Mouse (Mus musculus) forelimb bud, embryonic 11.5 days (tissue): ENCODE results near the gene Zfp444.
A peak's percentile ranks its signal among the peaks of the same experiment; 100 is the strongest.

Experiments
- DNase-seq: peaks from one replicate; pipeline ENCODE4 v3.0.0-alpha.2; 2012; ENCODE audit warnings: low read depth, low spot score

Zfp444 gene

DNA sequence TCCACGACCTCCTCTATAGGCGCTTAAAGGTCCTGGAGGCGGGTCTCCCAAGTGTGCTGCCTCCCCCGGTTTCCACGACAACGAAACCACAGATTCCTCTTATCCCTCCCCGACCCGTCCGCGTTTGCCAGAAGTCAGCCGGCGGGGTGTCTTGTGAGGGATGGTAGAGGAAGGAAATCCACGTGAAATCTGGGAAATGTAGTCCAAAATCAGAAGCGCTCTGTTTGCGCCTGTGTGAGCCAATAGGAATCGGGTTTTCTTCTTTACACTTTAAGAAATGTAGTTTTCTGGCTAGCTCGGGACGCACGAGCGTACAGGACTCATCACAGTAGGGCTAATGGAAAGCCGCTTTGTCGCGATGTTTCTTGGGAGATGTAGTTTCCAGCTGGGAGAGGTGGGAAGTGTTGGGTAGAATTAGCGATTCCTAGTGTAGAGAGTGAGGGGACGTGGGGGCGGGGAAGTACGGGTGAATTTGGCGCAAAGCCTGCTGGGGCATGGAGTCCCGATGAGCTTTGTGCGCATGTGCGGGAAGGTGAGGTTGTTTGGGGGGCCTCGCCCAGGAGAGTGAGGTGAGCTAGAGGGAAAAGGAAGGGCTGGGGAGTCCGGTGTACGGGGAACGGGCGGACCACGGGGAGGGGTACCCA lies at the start of gene Zfp444:
Gene Zfp444, plus strand, starts transcription at position 221 of the 644 bp plus-strand sequence.
- DNase-seq: peak; percentile 99

DNA sequence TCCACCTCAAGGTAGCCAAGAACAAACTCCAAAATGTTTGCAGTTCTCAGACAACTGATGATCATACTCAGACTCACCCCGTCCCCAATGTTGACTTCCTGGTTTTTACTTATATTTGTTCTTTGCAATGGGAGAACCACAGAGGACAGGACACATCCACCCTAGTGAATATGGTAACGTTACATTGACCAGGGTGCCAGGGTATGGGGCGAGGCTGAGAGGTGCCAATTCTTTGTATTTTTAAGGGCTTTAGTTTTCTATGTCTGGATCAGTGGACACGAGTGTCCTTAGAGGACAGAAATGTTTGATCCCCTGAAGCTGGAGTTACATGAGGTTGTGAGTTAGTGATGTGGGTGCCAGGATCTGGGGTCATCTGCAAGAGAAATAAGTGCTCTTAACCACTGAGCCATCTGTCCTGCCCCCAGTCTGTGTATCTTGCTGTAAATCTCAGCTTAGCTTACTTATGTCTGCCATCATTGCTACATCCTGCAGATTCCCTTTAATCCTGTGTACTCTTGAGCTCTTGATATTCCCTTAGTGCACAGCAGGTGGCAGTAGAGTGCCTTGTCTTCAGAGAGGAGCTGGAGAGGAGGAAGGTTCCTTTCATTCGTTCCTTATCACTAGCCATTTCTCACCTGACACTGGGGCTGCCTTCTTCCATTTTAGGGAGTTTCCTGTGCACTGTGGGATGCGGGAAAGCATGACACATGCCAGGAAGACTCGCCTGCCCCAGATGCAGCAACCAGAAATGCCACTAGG lies 45.2 kb upstream of the Zfp444 start:
- DNase-seq: peak; percentile 83

DNA sequence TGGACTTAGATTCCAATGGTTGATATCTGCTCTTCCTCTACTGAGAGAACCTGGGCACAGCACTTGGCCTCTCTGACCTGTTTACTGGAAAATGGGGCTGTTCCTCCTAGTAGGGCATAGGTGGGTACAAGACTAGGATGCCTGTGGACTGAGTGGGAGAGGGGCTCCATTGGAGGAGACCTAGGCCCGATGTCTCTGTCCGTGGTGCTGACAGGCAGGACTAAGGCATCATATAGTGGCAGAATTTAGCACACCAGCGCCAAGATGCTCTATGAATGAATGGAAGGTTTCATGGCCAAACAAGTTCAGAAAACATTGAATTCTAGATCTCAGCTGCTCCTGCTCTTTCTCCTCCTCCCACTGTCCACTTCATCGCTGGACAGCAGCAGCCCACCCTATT lies 41.7 kb upstream of the Zfp444 start:
- peak; percentile 27 for DNase-seq

DNA sequence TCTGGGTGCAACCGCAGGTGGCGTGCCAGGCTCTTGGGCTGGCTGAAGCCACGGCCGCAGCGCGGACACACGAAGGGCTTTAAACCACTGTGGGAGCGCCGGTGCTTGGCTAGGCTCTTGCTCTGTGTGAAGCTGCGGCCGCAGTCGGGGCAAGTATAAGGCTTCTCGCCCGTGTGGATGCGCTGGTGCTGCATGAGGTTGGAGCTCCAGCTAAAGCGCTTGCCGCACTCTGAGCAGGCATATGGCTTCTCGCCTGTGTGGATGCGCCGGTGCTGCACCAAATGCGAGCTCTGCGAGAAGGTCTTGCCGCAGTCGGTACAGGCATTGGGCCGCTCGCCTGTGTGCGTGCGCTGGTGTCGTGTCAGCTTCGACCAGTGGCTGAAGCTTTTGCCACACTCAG lies 39.4 kb upstream of the Zfp444 start:
- no peak for DNase-seq

GRCm38 (mm10) chr7:6136497-6136896 lies 35.5 kb upstream of the Zfp444 start:
- no peak for DNase-seq

- DNase-seq: no peak
Measured at GRCm38 (mm10) chr7:6139295-6139694, 32.7 kb upstream of the Zfp444 start.

GRCm38 (mm10) chr7:6143991-6144531 lies 28.0 kb upstream of the Zfp444 start:
- no peak for DNase-seq

DNA sequence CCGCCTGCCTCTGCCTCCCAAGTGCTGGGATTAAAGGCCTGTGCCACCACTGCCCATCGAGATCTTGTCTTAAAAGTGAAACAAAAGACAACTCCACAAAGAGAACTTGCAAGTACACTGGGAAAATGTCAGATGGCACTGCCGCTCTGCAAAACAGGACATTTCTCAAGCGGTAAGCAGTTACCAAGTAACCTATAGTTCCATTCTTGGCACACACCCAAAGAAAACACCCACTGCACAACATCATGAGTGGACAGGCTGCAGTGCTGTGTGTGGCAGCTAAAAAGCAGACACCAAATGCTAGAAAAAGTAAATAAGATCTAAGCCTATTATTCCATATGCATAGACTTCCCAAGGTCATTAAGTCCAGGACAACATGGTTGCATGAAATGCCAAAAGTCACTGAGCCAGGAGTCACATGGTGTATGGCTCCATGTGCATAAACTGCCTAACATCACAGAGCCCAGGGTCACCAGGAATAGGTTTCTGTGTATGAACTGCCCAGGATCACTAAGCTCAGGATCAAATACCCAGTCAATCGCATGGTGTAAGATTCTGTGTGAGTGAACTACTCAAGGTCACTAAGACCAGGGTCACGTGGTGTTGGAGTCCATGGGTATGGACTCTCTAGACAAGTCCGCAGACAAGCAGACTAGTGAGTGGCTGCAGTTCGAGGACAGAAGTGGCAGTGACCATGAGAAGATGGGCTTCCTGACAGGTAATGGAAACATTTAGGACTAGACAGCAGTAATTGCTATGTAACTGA lies 26.4 kb upstream of the Zfp444 start:
- no peak for DNase-seq

GRCm38 (mm10) chr7:6146194-6146981 lies 25.6 kb upstream of the Zfp444 start:
- no peak for DNase-seq

DNA sequence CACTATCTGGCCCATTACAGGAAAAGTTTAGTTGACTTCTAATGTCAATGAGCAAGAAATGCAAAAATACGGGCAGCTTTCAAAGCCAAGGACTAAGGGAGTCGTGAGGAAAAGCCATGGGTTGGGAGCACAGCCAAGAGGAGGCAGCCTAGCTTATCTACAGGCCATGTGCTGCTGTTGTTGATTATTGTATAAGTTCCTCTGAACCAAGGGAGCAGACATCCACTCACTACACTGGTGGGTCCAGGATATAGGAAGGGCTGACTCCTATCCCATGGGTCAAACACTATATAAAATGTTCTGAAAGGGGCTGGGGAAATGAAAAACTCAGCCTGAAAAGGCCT lies 25.1 kb upstream of the Zfp444 start:
- no peak for DNase-seq

- DNase-seq: no peak
Measured at GRCm38 (mm10) chr7:6147688-6148087, 24.3 kb upstream of the Zfp444 start.

GRCm38 (mm10) chr7:6151266-6151665 lies 20.8 kb upstream of the Zfp444 start:
- DNase-seq: no peak

GRCm38 (mm10) chr7:6152036-6152435 lies 20.0 kb upstream of the Zfp444 start:
- no peak for DNase-seq

- no peak for DNase-seq
Measured at GRCm38 (mm10) chr7:6153131-6153530, 18.9 kb upstream of the Zfp444 start.

GRCm38 (mm10) chr7:6154164-6154563 lies 17.9 kb upstream of the Zfp444 start:
- DNase-seq: no peak

DNA sequence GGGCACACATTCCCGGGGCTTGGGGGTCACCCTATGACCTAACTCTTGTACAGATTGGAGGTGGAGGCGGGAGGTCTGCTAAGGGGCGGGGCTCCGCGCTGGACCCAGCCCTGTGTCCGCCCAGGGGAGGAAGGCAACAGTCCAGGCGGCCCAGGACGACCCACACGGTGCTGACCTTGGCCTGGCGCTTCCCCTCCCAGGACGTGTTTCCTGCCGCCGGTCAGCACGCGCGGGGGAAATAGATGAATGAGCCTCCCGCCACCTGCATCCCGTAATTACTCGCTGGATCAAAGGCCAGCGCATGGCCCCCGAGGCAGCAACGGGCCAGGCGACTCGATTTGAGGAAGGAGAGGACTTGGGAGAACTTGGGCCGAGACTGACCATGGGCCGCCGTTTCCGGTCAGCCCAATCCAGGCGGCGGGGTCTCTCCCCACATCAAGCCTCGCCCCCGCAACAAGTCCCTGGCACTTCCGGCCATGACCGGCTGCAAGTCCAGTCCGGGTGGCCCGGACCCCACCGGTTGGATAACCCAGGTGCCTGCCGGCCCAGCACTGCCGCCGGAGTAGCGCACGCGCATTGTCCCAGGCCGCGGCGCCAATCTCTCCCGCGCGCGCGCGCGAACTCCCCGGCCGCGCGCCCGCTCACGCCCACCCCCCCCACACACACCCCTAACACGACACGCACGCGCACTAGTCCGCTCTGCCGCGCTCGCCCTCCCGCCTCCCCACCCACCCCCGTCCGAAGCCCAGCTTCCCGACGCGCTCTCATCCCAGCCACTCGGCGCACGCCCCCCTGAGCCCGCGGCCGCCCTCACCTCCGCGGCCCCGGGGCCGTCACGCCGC lies 16.8 kb upstream of the Zfp444 start:
- peak; percentile 85 for DNase-seq

- DNase-seq: peak; percentile 95
Measured at GRCm38 (mm10) chr7:6155901-6156411, 16.1 kb upstream of the Zfp444 start, which contains the start of gene Zfp787. Gene Zfp787 (minus strand): TSS chr7:6155997.

GRCm38 (mm10) chr7:6156901-6157472 lies 15.0 kb upstream of the Zfp444 start:
- no peak for DNase-seq

DNA sequence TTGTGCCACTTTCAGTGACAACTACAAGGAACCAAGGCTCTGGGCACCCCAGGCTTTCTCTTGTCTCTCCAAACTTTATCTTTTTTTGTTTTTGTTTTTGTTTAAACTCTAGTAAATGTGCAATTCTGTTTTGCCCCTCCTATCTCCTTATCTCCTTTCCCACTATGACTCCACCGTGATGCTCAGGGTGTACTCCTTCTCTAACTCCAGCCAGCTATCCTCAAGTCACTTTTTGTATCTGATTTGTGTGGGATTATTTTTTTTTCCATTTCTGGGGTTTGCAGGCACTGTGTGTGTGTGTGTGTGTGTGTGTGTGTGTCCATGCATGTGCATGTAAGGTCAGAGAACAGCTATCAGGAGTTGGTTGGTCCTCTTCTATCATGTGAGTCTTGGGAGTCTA lies 14.5 kb upstream of the Zfp444 start:
- no peak for DNase-seq

DNA sequence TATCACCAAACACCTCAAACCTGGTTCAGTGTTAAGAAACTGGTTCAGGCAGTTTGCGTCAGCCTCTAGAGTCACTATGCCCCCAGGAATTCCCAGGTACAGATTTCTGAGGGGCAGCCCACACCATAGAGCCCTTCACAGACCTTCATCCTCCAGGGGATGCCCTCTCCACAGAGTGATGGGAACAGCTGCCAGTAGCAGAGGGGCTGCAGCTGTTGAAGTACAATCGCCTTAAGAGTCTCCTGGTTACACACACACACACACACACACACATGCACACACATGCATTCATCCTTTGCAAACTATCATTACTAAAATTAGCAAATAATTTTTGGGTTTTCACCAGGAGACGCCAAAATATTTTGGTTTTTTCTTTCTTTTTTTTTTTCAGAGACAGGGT lies 12.4 kb upstream of the Zfp444 start:
- DNase-seq: no peak
